Mouse (Mus musculus) adrenal gland (tissue): ENCODE results near the gene Bcl10.
"Not testable (repeated sequence)": the region's sequence is repeated elsewhere in the genome, so short reads cannot be mapped to it uniquely, and the experiment has no call there.

ENCODE experiments used
- intact Hi-C: fragments of 180-260 bp; cut with DNase I; formaldehyde crosslinking; loops from one replicate; pipeline ENCODE4 v1.15.1; 2025
- long read RNA-seq, 2 experiments: library from polyadenylated mRNA; unstranded; transcript quantifications; one replicate each; pipeline ENCODE4 v2.0.0; 2020; ENCODE audit warnings: borderline replicate concordance in 1 of 2; ENCODE audit not compliant: insufficient replicate concordance in 1 of 2

Bcl10 gene
- long read RNA-seq, experiment 1, transcript Bcl10-201 (3 exons, 1,949 nt): major isoform, 21 of 22 reads
- long read RNA-seq, experiment 1, partial matches to known transcripts: 0 of 22 reads
- long read RNA-seq, experiment 1, other reads (novel, unspliced or antisense): 0 of 22 reads
- long read RNA-seq, experiment 2, transcript Bcl10-201 (3 exons, 1,949 nt): major isoform, 29 of 29 reads
- long read RNA-seq, experiment 2, partial matches to known transcripts: 0 of 29 reads
- long read RNA-seq, experiment 2, other reads (novel, unspliced or antisense): 0 of 29 reads

DNA sequence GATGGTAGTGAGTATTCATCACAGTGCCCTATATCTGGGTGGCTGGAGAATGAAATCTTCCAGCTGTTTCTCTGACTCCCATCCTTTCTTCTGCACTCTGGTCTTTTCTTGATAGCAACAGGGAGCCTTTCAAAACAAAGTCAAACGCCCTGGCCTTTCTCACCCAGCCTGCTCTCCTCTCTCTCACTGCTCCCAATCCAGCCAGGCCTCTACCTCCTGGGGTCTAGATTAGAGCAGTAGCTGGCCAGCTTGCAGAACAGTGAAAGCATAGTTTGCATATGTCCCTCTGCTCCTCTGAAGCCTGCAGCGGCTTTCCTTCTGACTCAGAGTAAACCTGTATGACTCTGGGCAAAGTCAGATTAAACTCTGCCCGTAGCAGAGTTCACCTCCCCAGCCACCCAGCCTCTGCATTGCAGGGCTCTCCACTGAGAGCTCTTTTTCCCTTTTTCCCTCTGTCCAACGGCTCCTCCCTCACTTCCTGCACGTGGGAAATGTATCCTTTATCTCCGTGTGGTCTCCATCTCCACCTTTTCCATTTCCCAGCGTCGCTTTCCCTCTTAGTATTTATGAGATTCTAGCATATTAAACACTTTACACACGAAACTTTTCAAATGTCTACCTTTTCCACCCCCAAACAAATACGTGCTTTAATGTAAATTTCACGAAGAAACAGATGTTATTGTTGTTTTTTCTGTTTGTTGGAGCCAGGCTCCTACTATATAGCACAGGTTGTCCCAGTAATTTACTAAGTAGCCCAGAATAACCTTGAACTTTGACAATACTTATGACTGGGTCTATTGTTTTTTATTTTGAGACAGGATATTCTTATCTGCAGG lies at the start of gene Bcl10:
Gene Bcl10, plus strand, starts transcription at position 786 of the 836 bp plus-strand sequence.
- intact Hi-C loops: no loop called here

DNA sequence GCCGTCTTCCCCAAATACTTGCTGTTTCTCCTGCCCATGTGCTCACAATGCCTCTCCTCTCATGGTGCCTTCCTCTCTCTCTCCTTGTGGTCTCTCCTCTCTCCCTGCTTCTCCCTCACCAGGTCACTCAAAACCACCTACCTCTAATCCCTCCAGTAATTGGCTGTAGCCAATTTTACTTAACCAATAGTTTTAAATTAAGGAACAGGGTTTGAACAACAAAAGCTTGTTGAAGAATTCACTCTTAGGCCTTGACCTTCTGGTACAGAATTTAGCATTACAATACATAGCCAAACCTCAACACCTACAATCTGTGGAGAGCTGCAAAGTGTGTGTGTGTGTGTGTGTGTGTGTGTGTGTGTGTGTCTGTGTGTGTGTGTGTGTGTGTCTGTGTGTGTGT lies 49.3 kb upstream of the Bcl10 start:
- intact Hi-C loops: no loop called here

DNA sequence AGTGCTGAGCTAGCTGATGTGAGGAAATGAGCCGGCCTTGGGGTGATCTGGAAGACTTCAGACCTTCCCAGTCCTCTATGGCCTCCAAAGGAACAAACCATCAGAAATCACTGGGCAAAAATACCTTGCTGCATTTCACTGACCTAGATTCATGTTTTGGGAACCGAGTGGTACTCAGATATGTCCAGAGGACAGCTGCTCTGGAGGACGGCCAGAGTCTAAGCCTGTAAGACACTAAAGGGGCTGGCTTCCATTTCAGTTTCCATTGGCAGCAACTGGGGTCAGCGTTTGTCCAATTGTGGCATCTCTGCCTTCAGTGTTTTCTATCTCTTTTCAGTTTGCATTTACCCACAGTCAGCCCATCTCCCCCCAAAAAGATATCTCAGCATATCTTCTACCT lies 48.5 kb upstream of the Bcl10 start:
- intact Hi-C loops: no loop called here

DNA sequence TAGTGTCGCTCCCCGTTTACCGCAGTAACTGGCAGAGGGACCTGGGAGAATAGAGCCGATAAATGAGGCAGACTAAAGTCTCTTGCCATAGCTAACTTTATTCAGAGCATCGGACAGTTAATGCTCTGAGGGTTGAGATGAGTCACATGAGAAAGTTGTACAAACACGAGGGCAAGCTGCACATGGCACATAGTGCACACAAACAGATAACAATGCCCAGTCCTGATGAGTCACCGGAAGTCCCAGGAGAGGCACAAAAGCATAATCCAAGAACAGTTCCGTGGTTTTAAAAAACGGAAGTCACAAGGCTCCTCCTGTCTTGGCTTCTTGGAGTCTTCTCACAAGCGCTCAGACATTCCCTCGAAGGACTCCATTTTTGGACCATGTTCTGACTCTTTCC lies 46.5 kb upstream of the Bcl10 start:
- intact Hi-C loops: no loop called here

DNA sequence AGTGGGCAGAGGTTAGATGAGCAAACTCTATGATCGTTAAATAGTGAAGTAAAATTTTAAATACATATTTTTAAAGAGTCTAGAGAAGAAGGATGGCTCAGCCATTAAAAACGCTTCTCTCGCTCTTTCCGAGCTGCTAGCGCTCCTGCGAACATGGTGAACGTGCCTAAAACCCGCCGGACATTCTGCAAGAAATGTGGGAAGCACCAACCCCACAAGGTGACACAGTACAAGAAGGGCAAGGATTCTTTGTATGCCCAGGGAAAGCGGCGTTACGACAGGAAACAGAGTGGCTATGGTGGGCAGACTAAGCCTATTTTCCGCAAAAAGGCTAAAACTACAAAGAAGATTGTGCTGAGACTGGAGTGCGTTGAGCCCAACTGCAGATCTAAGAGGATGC lies 43.7 kb upstream of the Bcl10 start:
- intact Hi-C loops: not testable (repeated sequence)

DNA sequence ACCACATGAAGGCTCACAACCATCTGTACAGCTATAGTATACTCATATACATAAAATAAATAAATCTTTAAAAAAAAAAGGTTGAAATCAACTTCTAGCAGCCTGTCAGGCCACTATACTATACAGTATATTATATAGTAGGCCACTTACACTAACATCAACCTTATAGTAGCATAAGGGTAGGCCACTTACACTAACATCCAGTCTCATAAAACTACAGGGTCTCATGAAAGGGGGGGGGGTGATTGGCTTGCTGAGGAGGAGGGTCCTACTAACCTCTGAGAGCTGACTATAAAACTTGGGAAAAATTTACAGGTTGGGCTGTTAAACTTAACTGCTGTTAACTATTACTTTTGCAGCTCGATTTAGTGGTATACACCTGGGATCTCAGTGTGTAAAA lies 42.3 kb upstream of the Bcl10 start:
- intact Hi-C loops: no loop called here

DNA sequence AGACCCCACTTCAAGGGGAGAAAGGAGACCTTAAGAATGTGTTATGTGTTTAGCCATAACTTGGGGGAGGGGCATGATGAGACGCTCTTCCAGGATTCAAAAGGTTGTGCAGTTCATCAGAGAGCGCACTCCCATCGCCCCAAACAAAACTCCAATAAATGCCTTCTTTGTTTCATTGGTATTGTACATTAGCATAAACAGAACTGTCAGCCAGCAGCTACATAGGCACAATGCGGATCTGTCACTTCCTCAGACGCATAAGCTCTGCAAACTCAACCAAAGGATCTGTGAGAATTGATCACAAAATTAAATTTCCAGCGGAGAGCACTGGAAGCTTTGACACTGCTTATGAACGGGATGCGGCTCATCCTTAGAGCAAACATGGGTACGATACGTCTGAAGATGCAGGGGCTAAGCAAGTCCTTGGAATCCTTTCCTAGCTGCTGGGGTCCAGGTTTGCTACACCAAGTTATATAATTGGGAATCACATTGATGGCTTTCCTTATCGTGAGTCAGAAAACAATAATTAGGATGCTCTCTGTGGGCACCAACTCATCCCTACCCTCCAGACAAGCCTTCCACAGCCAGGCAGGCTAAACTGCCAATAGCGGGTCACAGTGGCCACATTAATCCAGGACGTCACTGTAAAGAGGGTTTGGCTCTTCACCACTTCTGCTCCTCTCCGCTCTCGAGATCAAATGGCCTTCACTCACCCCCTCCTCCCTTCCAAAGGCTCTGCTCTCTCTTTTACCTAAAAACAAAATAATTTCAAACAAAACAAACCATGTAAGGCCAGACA lies 40.3 kb upstream of the Bcl10 start:
- intact Hi-C loops: no loop called here

DNA sequence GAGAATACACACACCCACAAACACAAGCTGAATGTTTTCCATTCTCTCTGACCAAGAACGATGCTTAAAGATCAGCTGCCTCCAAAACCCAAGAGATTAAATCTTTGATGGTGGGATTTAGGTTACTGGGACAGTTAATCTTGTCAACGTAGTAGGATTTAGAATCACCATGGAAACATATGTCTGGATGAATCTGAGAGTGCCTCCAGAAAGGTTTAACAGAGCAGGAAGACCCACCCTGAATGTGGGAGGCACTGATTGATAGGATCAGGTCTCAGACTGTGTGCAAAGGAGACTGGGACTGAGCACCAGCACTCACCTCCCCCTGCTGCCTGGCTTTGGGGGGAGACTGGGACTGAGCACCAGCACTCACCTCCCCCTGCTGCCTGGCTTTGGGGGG lies 39.4 kb upstream of the Bcl10 start:
- intact Hi-C loops: no loop called here

DNA sequence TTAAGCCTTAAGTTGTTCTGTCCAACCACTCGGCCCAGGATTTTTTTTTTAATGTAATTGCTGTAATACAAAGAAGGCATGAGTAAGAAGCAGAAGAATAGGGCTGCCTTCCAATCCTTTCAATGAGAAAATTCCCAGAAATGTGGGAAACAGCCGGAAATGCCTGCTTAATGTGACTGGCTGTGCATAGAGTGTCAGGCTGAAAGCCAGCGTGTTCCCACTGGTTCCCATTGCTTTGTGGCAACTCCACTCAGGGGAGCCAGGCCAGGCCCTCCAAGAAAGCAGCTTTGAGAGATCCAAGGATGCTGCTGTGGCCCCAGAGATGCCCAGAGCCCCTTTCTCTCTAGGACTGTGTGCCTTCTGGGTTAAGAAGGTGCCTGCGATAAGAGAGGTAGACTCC lies 37.2 kb upstream of the Bcl10 start:
- intact Hi-C loops: no loop called here

DNA sequence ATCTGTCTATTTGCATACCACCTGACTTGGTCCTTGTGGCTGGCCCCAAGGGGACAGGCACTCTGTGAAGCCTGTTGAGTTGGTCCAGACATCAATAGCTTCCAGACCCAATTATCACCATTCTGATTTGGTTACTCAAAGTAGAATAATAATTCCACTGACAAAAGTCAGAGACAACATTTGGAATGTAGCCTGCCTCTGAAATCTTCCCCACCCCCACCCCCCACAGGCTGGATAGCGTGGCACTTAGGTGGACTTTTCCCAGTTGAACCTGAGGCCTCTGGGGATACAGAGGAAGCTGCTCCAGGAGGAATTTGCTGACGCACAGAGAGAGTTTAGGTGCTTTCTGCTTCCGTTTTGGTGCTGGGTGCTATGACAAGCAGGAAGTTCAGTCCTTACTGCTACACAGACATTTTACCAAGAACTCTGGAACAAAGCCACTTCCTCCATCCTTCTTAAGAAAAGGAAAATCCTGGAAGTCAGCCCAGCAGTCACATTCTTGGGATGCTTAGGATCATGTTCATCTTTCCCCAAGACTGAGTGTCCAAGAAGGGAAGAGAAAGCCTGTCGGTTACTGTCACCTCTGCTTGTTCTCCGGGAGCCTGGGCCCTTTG lies 36.6 kb upstream of the Bcl10 start:
- intact Hi-C loops: no loop called here

DNA sequence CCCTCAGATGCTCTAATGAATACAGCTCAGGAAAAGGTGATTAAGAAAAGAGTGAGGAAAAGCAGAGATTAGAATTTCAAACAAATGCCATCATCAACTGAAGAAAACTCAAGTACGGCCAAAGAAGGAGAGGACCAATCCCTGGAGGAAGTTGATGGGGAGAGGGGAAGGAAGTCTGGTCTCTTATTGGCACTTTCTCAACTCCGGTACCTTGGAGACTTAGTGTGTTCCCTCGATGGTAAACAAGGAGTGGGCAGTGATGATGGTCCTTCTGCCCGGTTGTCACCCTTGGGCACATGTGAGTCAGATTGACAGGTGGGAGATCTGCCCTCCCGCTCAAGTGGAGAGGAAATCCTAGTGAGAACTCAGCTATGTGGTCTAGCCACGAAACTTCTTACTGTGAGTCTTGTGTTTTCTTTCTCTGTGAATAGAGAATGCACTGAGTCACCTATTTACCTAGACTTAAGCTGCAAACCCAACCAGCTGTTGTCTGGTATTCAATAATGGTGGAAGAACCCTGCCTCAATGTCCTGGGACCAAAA lies 35.1 kb upstream of the Bcl10 start:
- intact Hi-C loops: no loop called here

DNA sequence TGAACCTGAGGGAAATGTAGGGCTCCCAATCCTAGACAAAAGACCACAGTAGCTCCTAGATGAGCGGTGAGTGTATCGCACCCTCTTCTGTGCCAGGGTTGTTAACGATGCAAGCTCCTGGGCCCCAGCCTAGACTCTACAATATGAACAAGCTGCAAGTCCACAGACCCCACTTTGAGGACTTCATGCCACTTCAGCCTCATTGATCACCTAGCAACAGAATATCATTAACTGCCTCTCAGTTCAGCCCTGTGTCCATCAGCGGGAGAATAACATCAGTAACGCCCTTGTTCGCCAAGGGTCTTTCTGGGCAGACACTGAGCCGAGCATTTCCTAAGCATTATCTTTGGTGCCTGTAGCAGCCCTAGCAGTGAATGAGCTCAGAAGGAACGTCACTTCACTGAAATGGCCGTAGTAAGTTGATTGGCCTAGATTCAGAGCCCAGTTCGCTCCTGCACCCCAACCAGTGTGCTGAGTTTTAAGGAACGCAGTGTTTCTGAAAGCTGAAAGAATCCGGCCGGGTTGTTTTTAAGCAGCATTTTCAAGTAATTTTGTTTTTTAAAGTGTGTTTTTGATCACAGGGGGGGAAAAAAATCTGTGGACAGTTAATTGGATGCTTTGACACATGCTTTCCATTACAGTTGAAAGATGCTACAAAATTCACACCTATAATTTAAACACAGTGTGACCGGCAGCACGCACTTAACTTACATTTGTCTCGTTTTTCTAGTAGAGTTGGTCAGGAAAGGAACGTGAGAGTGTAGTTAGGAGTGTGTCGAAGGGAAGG lies 32.1 kb upstream of the Bcl10 start:
- intact Hi-C loops: no loop called here

DNA sequence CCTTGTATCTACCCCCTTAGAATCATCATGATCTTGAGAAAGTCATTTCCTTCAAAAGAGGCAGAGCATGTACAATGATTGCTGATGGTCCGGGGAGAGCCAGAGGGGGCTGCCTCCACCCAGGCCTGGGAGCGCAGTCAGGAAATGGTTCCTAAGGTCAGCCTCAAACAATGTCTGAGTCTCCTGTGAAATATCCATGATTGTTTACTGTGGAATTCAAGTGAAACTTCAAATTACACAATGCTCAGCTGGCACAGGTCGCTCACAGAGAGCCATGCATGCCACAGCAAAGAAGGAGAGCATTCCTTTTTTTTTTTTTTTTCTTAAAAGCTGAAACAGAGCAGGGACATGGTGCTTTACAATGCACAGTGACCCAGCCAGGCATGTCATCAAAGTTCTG lies 30.2 kb upstream of the Bcl10 start:
- intact Hi-C loops: no loop called here

DNA sequence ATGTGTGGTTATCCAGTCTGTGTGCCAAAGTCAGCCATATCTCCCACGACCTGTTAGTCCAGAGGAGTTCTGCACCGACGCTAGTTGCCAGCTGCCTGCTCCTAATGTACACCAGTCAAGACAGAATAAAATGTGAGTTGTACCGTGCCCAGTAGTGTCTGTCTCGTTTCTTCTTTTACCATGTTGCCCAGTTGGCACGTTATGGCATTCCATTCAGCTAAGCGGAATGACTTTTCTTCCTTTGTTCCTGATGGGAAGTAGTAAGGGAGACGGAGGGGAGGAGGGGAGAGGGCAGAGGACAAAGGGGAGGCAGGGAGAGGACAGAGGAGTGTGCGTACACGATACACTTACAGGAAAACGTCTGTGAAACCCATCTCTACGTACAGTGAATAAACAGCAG lies 28.5 kb upstream of the Bcl10 start:
- intact Hi-C loops: no loop called here

DNA sequence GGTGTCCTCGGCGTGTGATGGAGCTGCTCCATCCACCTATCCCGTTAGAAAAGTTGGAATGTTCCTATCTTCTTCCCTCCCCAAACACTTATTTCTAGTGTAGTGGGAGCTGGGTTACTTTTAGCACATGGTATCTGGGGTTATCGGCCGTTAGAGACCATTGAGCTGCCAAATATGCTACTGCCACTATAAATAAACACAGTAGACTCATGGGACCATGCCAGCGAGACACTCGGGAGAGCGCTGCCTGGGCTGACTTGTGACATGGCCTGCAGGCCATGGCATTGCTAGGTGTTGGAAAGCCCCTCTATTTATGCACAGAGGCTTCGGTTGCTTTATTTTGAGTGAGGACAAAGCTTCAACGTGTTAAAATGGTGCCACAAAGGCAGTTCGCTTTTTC lies 24.9 kb upstream of the Bcl10 start:
- intact Hi-C loops: no loop called here

DNA sequence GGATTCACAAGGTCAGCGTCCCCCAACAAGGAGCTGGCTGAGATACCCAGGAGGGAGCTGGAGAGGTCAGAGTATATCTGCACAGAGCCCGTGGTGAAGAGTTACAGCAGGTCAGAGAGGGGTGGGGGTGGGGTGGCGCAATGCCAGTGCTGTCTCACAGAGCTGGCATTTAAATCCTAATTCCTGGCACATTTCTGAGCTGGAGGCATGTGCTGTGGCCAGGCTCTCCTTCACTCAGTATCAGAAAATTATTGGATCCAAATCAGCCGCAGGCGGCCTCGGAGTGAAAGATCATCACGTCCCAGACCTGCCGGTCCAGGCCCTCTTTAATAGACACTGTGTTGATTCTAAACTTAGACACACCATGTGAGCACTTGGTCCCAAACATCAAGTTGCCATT lies 22.8 kb upstream of the Bcl10 start:
- intact Hi-C loops: loop anchor here (10.0 kb wide), 1 partner anchor 485 kb away; no protein-coding TSS in a partner anchor

DNA sequence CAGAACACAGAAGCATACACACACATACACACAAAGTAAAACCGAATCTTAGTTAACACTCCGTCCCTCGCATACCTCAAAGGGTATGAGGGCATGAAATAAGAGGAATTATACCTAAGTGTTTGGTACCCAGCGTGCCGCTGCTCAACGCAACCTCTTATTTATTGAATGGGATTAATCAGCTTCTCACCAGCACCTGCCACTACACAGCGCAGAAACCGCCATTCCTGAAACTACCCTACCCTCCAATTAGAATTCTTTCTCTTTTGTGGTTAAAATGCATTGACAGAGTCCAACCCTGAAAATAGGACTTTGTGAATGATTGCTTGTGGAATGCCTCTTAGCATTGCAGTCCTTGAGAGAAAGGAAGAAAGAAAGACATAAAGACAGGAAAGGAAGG lies 19.1 kb upstream of the Bcl10 start:
- intact Hi-C loops: loop anchor here (10.0 kb wide), 1 partner anchor 489 kb away; no protein-coding TSS in a partner anchor

DNA sequence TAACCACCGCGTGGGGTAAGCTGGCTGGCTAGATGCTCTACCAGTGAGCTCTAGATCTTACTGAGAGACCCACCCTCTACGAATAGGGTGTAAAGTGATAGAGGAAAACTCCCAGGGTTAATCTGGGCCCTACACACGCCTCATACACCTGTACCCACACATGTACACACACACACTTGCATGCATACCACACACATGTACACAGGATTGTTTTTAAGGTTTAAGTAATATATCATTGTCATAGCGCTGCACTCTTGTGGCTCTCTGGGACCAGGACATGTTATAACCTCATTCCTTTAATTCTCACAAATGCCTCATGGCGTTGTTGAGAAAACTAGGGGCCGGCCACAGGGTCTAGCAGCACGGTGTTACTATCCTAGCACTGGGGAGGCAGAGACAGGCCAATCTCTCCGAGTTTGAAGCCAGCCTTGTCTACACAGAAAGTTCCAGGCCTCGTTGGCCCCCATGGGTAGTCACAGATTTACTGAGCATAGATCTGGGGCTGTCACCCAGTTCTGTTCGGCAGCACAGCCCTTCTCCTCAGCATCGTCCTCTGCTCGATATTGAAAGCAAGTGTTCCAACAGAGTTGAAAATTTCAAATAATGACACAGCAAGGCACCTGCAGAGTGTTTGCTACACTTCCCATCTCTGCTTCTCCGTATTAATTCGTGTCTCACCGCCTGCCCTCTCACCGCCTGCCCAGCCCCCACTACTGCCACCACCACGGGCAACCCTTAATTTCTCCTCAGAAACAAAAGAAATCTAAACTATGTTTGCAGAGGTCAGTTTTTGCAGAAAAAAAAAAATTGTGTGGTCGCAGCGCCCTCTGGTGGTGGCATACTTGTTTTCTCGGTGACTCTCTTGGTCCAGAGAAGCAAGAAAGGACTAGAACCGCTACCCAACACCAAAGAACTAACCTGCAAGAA lies 17.5 kb upstream of the Bcl10 start:
- intact Hi-C loops: loop anchor here (2.0 to 10.0 kb wide), 3 partner anchors 48 to 490 kb away; no protein-coding TSS in a partner anchor

DNA sequence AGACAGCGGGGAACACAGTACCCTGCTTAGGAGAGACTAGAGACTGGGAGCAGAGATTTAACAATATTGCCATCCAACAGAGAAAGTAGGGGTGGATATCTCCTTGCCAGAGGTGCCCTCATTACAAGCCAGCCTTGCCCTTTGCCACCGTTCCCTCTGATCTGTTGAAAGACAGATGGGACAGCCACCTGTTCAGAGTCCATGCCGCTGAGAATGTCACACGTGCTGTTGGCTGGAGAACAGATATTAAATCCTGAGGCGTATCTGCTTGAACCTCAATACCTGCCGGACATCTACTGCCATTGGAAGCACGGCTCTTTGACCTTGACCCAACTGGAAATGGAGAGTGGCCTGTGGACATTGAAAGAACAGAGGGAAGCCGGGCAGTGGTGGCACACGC lies 16.0 kb upstream of the Bcl10 start:
- intact Hi-C loops: loop anchor here (5.0 to 10.0 kb wide), 2 partner anchors 49 to 492 kb away; no protein-coding TSS in a partner anchor
